In the genomic region with DNA sequence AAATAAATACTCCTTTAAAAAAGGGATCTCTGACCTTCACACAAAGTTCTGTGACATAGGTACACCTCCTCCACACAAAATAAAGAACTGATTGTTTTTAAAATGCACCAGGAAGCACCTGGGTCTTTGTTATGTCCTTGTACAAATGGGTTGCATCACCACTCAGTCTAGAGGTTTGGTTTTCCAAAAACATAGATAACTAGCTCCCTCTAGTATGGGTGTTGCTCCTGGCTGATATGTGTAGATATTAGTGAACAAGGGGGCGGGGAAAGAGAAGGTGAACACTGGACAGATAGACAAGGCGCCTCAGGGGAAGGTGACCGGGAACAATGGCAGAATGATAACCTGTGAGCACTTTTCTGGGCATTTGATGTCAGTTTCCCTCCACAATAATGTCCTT, we compare ENCODE assay signal across 24 mouse cellular contexts. TPM values are rescaled to one million over a fixed set of nuclear protein-coding genes. Genes with fewer than 3 reads are reported as not detected.
DNase-seq lines count a peak whose midpoint lies in the region; ATAC-seq and TF ChIP-seq lines count a peak whose summit lies in the region.
"Had no signal": no experiment of that assay in that cellular context is flagged by ENCODE, and none has a peak within 500 bp of the region (broad histone marks: within the 10 kb centered on the region; RNA-seq: fewer than 3 reads in every experiment).

No protein-coding gene starts in this region.

- H3K36me3 ChIP-seq in intestine, embryonic 16.5 days (ENCODE audit: control insufficient read depth, insufficient read depth, low read length): no peaks in the 10 kb centered on the region
- H3K36me3 ChIP-seq in intestine, postnatal 0 days (ENCODE audit: control insufficient read depth, insufficient read depth): no peaks in the 10 kb centered on the region
- no peaks in the 10 kb centered on the region for H3K36me3 ChIP-seq in ES-Bruce4 (ENCODE audit: control insufficient read depth, insufficient read depth, low read length, poor library complexity, severe bottlenecking)
- no peaks in the 10 kb centered on the region for H3K36me3 ChIP-seq in liver, embryonic 14.5 days (replicated peaks; ENCODE audit: control insufficient read depth, insufficient read depth, low read depth)
- no peaks in the 10 kb centered on the region for H3K36me3 ChIP-seq in small intestine, adult 2 months (ENCODE audit: control insufficient read depth, insufficient read depth, low read length)
- H3K36me3 ChIP-seq: embryonic facial prominence, embryonic 15.5 days; forebrain, embryonic 10.5 days; heart, embryonic 12.5 days; hindbrain, embryonic 10.5 days had no signal

- H3K27ac ChIP-seq in intestine, embryonic 16.5 days (ENCODE audit: low read length): 0 out of 2 replicates have a peak overlapping the region, but pooled peaks have one; percentile 78
- H3K27ac ChIP-seq in intestine, postnatal 0 days (ENCODE audit: low read depth, low read length): no peak overlapping the region
- peak overlapping the region; percentile 75 for H3K27ac ChIP-seq in ES-Bruce4 (ENCODE audit: insufficient read depth, low read length)
- no peak overlapping the region for H3K27ac ChIP-seq in liver, embryonic 14.5 days
- H3K27ac ChIP-seq in small intestine, adult 2 months (ENCODE audit: insufficient read depth, low read depth, low read length): peak overlapping the region; percentile 97
- H3K27ac ChIP-seq: embryonic facial prominence, embryonic 15.5 days; forebrain, embryonic 10.5 days; gastrocnemius, adult 2 months; hindbrain, embryonic 10.5 days; hindbrain, embryonic 14.5 days had no signal

- H3K4me3 ChIP-seq in intestine, embryonic 16.5 days (ENCODE audit: low read length): no peak overlapping the region
- no peak overlapping the region for H3K4me3 ChIP-seq in intestine, postnatal 0 days (ENCODE audit: low read depth, low read length)
- no peak overlapping the region for H3K4me3 ChIP-seq in ES-Bruce4 (ENCODE audit: low read depth, low read length)
- no peak overlapping the region for H3K4me3 ChIP-seq in liver, embryonic 14.5 days (ENCODE audit: insufficient read depth in 1 of 2, low read depth in 2 of 2, low read length in 2 of 2)
- no peak overlapping the region for H3K4me3 ChIP-seq in small intestine, adult 2 months (ENCODE audit: low read depth, low read length)
- H3K4me3 ChIP-seq: embryonic facial prominence, embryonic 15.5 days; erythroblast, embryonic 14.5 days; forebrain, embryonic 10.5 days; gastrocnemius, adult 2 months; heart, embryonic 12.5 days; hindbrain, embryonic 10.5 days had no signal

- H3K9ac ChIP-seq in intestine, embryonic 16.5 days (ENCODE audit: low read depth, low read length): no peak overlapping the region
- no peak overlapping the region for H3K9ac ChIP-seq in intestine, postnatal 0 days (ENCODE audit: low read depth, low read length)
- H3K9ac ChIP-seq in ES-Bruce4 (ENCODE audit: low read depth, poor library complexity, severe bottlenecking): no peak overlapping the region
- H3K9ac ChIP-seq in liver, embryonic 14.5 days (replicated peaks): no peak overlapping the region
- H3K9ac ChIP-seq: embryonic facial prominence, embryonic 15.5 days; heart, embryonic 12.5 days; hindbrain, embryonic 14.5 days had no signal

- H3K4me2 ChIP-seq in intestine, embryonic 16.5 days (ENCODE audit: low read depth, low read length): no peak overlapping the region
- H3K4me2 ChIP-seq in intestine, postnatal 0 days (replicated peaks; ENCODE audit: low read depth): no peak overlapping the region
- no peak overlapping the region for H3K4me2 ChIP-seq in liver, embryonic 14.5 days (ENCODE audit: low read depth)
- H3K4me2 ChIP-seq: embryonic facial prominence, embryonic 15.5 days; heart, embryonic 12.5 days; hindbrain, embryonic 14.5 days had no signal

- peak in 1 of 3 experiments; percentile 38 for DNase-seq in liver, embryonic 14.5 days (ENCODE audit: low read depth in 3 of 3, low spot score in 3 of 3)
- DNase-seq in kidney, postnatal 25 days: no peak
- DNase-seq in natural killer cell, adult 2 months (ENCODE audit: low spot score in 2 of 2): no peak
- DNase-seq: adrenal gland, adult 8-10 months; B cell, adult 2 months; cerebellum, adult 11 months; cerebellum, adult 8-10 months; cerebellum, postnatal 14 days; embryo, embryonic 11 days; gastrocnemius, adult 2 months; gastrocnemius, postnatal 36 days; heart, adult 11 months had no signal

- H3K4me1 ChIP-seq in intestine, embryonic 16.5 days (ENCODE audit: control insufficient read depth, insufficient read depth, low read length): 0 out of 2 replicates have a peak, but pooled peaks cover 9% of the 10 kb centered on the region
- no peaks in the 10 kb centered on the region for H3K4me1 ChIP-seq in intestine, postnatal 0 days (replicated peaks; ENCODE audit: control insufficient read depth, insufficient read depth, low read length)
- H3K4me1 ChIP-seq in ES-Bruce4 (ENCODE audit: control insufficient read depth, insufficient read depth, low read length): peaks cover 16% of the 10 kb centered on the region
- H3K4me1 ChIP-seq in liver, embryonic 14.5 days (replicated peaks; ENCODE audit: control insufficient read depth in 2 of 2, insufficient read depth in 2 of 2, low read length in 1 of 2): peaks cover 5 to 14% of the 10 kb centered on the region in 2 experiments; a peak in 3 of 4 replicates
- H3K4me1 ChIP-seq in small intestine, adult 2 months (ENCODE audit: control insufficient read depth, insufficient read depth, insufficient read length, low read length): peaks cover 17% of the 10 kb centered on the region; the same call in 1 of the 2 replicates
- H3K4me1 ChIP-seq: embryonic facial prominence, embryonic 15.5 days; forebrain, embryonic 10.5 days; heart, embryonic 12.5 days; hindbrain, embryonic 10.5 days had no signal

- ATAC-seq in intestine, embryonic 16.5 days: no peak
- ATAC-seq in intestine, postnatal 0 days: no peak
- peak; percentile 81 for ATAC-seq in liver, embryonic 14.5 days (ENCODE audit: insufficient read depth)
- ATAC-seq: CD4-positive, CD25-positive, alpha-beta regulatory T cell, adult 4 months; forebrain, embryonic 14.5 days had no signal

- TF ChIP-seq POLR2A in ES-Bruce4 (IDR thresholded peaks at IDR 0.05; ENCODE audit: insufficient read depth, low read length): no peak
- no peak for TF ChIP-seq POLR2A in small intestine, adult 2 months (IDR thresholded peaks at IDR 0.05; ENCODE audit: low read depth, low read length)

- no peak for TF ChIP-seq EP300 in ES-Bruce4 (IDR thresholded peaks at IDR 0.05; ENCODE audit: insufficient read depth, low read depth, low read length)
- no peak for TF ChIP-seq EP300 in liver, embryonic 14.5 days (IDR thresholded peaks at IDR 0.05; ENCODE audit: low read depth)

- H3K27me3 ChIP-seq in intestine, embryonic 16.5 days (replicated peaks; ENCODE audit: control insufficient read depth, insufficient read depth, low read length): no peaks in the 10 kb centered on the region
- no peaks in the 10 kb centered on the region for H3K27me3 ChIP-seq in intestine, postnatal 0 days (replicated peaks; ENCODE audit: control insufficient read depth, insufficient read depth, low read length)
- H3K27me3 ChIP-seq in ES-Bruce4 (ENCODE audit: control insufficient read depth, insufficient read depth, low read length, poor library complexity, severe bottlenecking): no peaks in the 10 kb centered on the region
- H3K27me3 ChIP-seq in liver, embryonic 14.5 days (ENCODE audit: control insufficient read depth, insufficient read depth, low read length): no peaks in the 10 kb centered on the region; the same call in 1 of the 2 replicates
- no peaks in the 10 kb centered on the region for H3K27me3 ChIP-seq in small intestine, adult 2 months (ENCODE audit: control insufficient read depth, insufficient read depth, low read length)
- H3K27me3 ChIP-seq: heart, embryonic 12.5 days had no signal

- no peak for TF ChIP-seq CTCF in intestine, postnatal 0 days (IDR thresholded peaks at IDR 0.05; ENCODE audit: low read depth)
- no peak for TF ChIP-seq CTCF in ES-Bruce4 (IDR thresholded peaks at IDR 0.05; ENCODE audit: low read depth, low read length)
- TF ChIP-seq CTCF in liver, embryonic 14.5 days (IDR thresholded peaks at IDR 0.05; ENCODE audit: low read depth): no peak
- no peak for TF ChIP-seq CTCF in small intestine, adult 2 months (IDR thresholded peaks at IDR 0.05; ENCODE audit: extremely low read depth, insufficient read length, insufficient replicate concordance, low read depth, low read length)

- WGBS in intestine, embryonic 16.5 days: 81% methylated on average over 3 of the region's 3 CpGs
- WGBS in intestine, postnatal 0 days: 67% methylated on average over 3 of the region's 3 CpGs
- WGBS in liver, embryonic 14.5 days (ENCODE audit: insufficient replicate concordance): 34% methylated on average over 3 of the region's 3 CpGs
- 71% methylated on average over 3 of the region's 3 CpGs for WGBS in small intestine, adult 2 months

- H3K9me3 ChIP-seq in intestine, embryonic 16.5 days (ENCODE audit: control insufficient read depth, low read length): no peaks in the 10 kb centered on the region
- H3K9me3 ChIP-seq in intestine, postnatal 0 days (ENCODE audit: control insufficient read depth): no peaks in the 10 kb centered on the region
- H3K9me3 ChIP-seq in ES-Bruce4 (replicated peaks; ENCODE audit: control insufficient read depth, insufficient read depth, low read length, poor library complexity, severe bottlenecking): peaks cover 3% of the 10 kb centered on the region; the same call in 1 of the 2 replicates
- H3K9me3 ChIP-seq in liver, embryonic 14.5 days (ENCODE audit: control insufficient read depth, low read length): no peaks in the 10 kb centered on the region
- H3K9me3 ChIP-seq: embryonic facial prominence, embryonic 15.5 days; hindbrain, embryonic 10.5 days had no signal

RNA-seq across cellular contexts. Expression of a gene that starts 10.1 kb away (rescaled TPM):
- polyA plus RNA-seq in intestine, embryonic 16.5 days (2015; fragmentation: Nextera tagmentation; extraction: Ambion mirVana): 52.2 and 54.0 TPM in 2 replicates
- 52.5 and 57.4 TPM in 2 replicates for polyA plus RNA-seq in intestine, postnatal 0 days (2015; fragmentation: Nextera tagmentation; extraction: Ambion mirVana)
- 132 and 143 TPM in 2 replicates for polyA plus RNA-seq in ES-Bruce4 (2011; ENCODE audit: insufficient read depth, insufficient read length, low read depth, missing spikeins)
- polyA plus RNA-seq in liver, embryonic 14.5 days (2012; rRNA removed): 6.9 and 13.2 TPM in 2 replicates
- 10.6 and 11.6 TPM in 2 replicates for polyA plus RNA-seq in liver, embryonic 14.5 days (2014; fragmentation: Nextera tagmentation; extraction: Ambion mirVana)
- polyA plus RNA-seq in small intestine, adult 2 months (2012; rRNA removed): 9.8 and 17.8 TPM in 2 replicates

RNA-seq across cellular contexts. Expression of a gene that starts 17.9 kb away (rescaled TPM):
- 0.09 and 0.10 TPM in 2 replicates for polyA plus RNA-seq in intestine, embryonic 16.5 days (2015; fragmentation: Nextera tagmentation; extraction: Ambion mirVana)
- polyA plus RNA-seq in intestine, postnatal 0 days (2015; fragmentation: Nextera tagmentation; extraction: Ambion mirVana): not detected in 2 replicates
- polyA plus RNA-seq in ES-Bruce4 (2011; ENCODE audit: insufficient read depth, insufficient read length, low read depth, missing spikeins): 7.9 and 8.2 TPM in 2 replicates
- polyA plus RNA-seq in liver, embryonic 14.5 days (2012; rRNA removed): 0.05 TPM in 1 of 2 replicates, not detected in the other
- 0.04 and 0.09 TPM in 2 replicates for polyA plus RNA-seq in liver, embryonic 14.5 days (2014; fragmentation: Nextera tagmentation; extraction: Ambion mirVana)
- 0.11 TPM in 1 of 2 replicates, not detected in the other for polyA plus RNA-seq in small intestine, adult 2 months (2012; rRNA removed)
- polyA plus RNA-seq: embryonic facial prominence, embryonic 15.5 days; erythroblast, embryonic 14.5 days; hindbrain, embryonic 10.5 days had no signal

Comparison
In these comparisons a context has a peak if more than half of its experiments do, and no peak if none do; other contexts are left out.
1. H3K27ac ChIP-seq: peak in intestine, embryonic 16.5 days (single experiment), ES-Bruce4 (single experiment) and small intestine, adult 2 months (single experiment); none in intestine, postnatal 0 days (single experiment) and liver, embryonic 14.5 days (single experiment).